Mouse (Mus musculus) induced T-regulatory cell, adult 2 months (primary cell): Measurements from ENCODE around the gene Olfr26.
"Not testable (repeated sequence)": the region's sequence is repeated elsewhere in the genome, so short reads cannot be mapped to it uniquely, and the experiment has no call there.

Experiments
- DNase-seq: peaks from one replicate; pipeline ENCODE4 v3.0.0-alpha.2; 2012; ENCODE audit warnings: low read depth

Gene Olfr26

GRCm38 (mm10) chr9:38854760-38855159, at the start of gene Olfr26:
TSS of gene Olfr26 (plus strand) at chr9:38855060.
- no peak for DNase-seq

GRCm38 (mm10) chr9:38805696-38806095, 49.2 kb upstream of the Olfr26 start:
- DNase-seq = no peak

- DNase-seq = no peak
Observed at GRCm38 (mm10) chr9:38814314-38814713, 40.5 kb upstream of the Olfr26 start, which contains the start of gene Olfr922. TSS of gene Olfr922 (plus strand) at chr9:38814614.

GRCm38 (mm10) chr9:38815458-38815986, 39.3 kb upstream of the Olfr26 start:
- DNase-seq = no peak

- DNase-seq = no peak
Observed at GRCm38 (mm10) chr9:38826245-38826644, 28.6 kb upstream of the Olfr26 start, which contains the start of gene Olfr923. TSS of gene Olfr923 (plus strand) at chr9:38826545.

- no peak for DNase-seq
Observed at GRCm38 (mm10) chr9:38833027-38833426, 21.8 kb upstream of the Olfr26 start.

GRCm38 (mm10) chr9:38844149-38844548, 10.7 kb upstream of the Olfr26 start, which contains the start of gene Olfr924:
TSS of gene Olfr924 (plus strand) at chr9:38844449.
- DNase-seq = no peak

- not testable (repeated sequence) for DNase-seq
Observed at GRCm38 (mm10) chr9:38874880-38875279, 20.0 kb downstream of the Olfr26 start.

GRCm38 (mm10) chr9:38876826-38877225, 22.0 kb downstream of the Olfr26 start, which contains the start of gene Olfr926:
TSS of gene Olfr926 (plus strand) at chr9:38877126.
- no peak for DNase-seq
